Mouse (Mus musculus) neutrophil, adult 5-6 weeks (primary cell): ENCODE measurements around the gene Cdkn2c. TPM values are rescaled to one million over a fixed set of nuclear protein-coding genes. Genes with fewer than 3 reads are reported as not detected.

Experiments used
- ATAC-seq: fragments of 151-379, 151-347 bp; 2 replicates; pipeline ENCODE4 v1.8.0; 2017; ENCODE audit warnings: mild to moderate bottlenecking, moderate TSS enrichment; ENCODE audit not compliant: insufficient number of reproducible peaks, poor library complexity, low FRiP score, severe bottlenecking; ENCODE audit errors: extremely low read depth
- total RNA-seq: library from RNA; stranded (forward); fragments of 200-1000 nt; gene quantifications from 2 replicates; pipeline ENCODE4 v1.2.3, GENCODE M21; 2017

Cdkn2c gene
- total RNA-seq, 1 experiment from 2014 or later: 7.0 TPM

GRCm38 (mm10) chr4:109658826-109659225 is 8.2 kb downstream of the Cdkn2c start:
- no peak for ATAC-seq

GRCm38 (mm10) chr4:109657851-109658500 is 9.0 kb downstream of the Cdkn2c start:
- no peak for ATAC-seq

- peak; percentile 56 for ATAC-seq
These were observed 9.8 kb downstream of the Cdkn2c start for GRCm38 (mm10) chr4:109657021-109657850.

- ATAC-seq: no peak
These were observed 10.7 kb downstream of the Cdkn2c start for GRCm38 (mm10) chr4:109656301-109656700.

GRCm38 (mm10) chr4:109655738-109656137 is 11.3 kb downstream of the Cdkn2c start:
- no peak for ATAC-seq

GRCm38 (mm10) chr4:109654701-109655100 is 12.3 kb downstream of the Cdkn2c start:
- ATAC-seq: no peak

GRCm38 (mm10) chr4:109653251-109653650 is 13.7 kb downstream of the Cdkn2c start:
- no peak for ATAC-seq

GRCm38 (mm10) chr4:109649331-109649730 is 17.7 kb downstream of the Cdkn2c start:
- ATAC-seq: no peak

GRCm38 (mm10) chr4:109647281-109647680 is 19.7 kb downstream of the Cdkn2c start:
- ATAC-seq: no peak

GRCm38 (mm10) chr4:109641451-109641850 is 25.5 kb downstream of the Cdkn2c start:
- no peak for ATAC-seq

GRCm38 (mm10) chr4:109640141-109640540 is 26.8 kb downstream of the Cdkn2c start:
- no peak for ATAC-seq

GRCm38 (mm10) chr4:109639356-109639755 is 27.6 kb downstream of the Cdkn2c start:
- ATAC-seq: no peak

GRCm38 (mm10) chr4:109634971-109635370 is 32.0 kb downstream of the Cdkn2c start:
- ATAC-seq: no peak

GRCm38 (mm10) chr4:109631029-109631428 is 36.0 kb downstream of the Cdkn2c start:
- ATAC-seq: no peak

- ATAC-seq: no peak
These were observed 36.8 kb downstream of the Cdkn2c start for GRCm38 (mm10) chr4:109630215-109630614.

GRCm38 (mm10) chr4:109612596-109612995 is 54.4 kb downstream of the Cdkn2c start:
- no peak for ATAC-seq

Other genes starting within 250 kb of the Cdkn2c start
- gene Rnf11, start 182.5 kb downstream of the Cdkn2c start, total RNA-seq: 125 and 130 TPM in 2 replicates
- not detected in 2 replicates for gene 4930522H14Rik, start 135.9 kb downstream of the Cdkn2c start, total RNA-seq
- gene Faf1, start 9.4 kb upstream of the Cdkn2c start, total RNA-seq: 32.5 and 42.1 TPM in 2 replicates